Mouse (Mus musculus) granulocyte monocyte progenitor cell, adult 5-6 weeks (primary cell): ENCODE data around the gene E030018B13Rik. TPM values are rescaled to one million over a fixed set of nuclear protein-coding genes. Genes with fewer than 3 reads are reported as not detected.

Experiments
- ATAC-seq: replicated peaks from 2 replicates; pipeline ENCODE4 v1.8.0; 2016; ENCODE audit warnings: mild to moderate bottlenecking, moderate TSS enrichment, inconsistent platforms; ENCODE audit not compliant: poor library complexity, severe bottlenecking
- total RNA-seq, 2 experiments: library from RNA; stranded (forward) in 1 of 2; stranded (reverse) in 1 of 2; fragments of 200-712, 200-1000 nt in 1 of 2; fragments of >200 nt in 1 of 2; fragmentation: Nextera tagmentation in 1 of 2; gene quantifications; 2 replicates each; pipeline ENCODE4 v1.2.3; 2014 to 2017

The E030018B13Rik gene
- total RNA-seq, 2 experiments from 2014 or later = not detected

GRCm38 (mm10) chr7:63936188-63936985 is 19.7 kb downstream of the E030018B13Rik start:
- peak; percentile 20 for ATAC-seq

GRCm38 (mm10) chr7:63936986-63937235 is 20.3 kb downstream of the E030018B13Rik start:
- no peak for ATAC-seq

DNA sequence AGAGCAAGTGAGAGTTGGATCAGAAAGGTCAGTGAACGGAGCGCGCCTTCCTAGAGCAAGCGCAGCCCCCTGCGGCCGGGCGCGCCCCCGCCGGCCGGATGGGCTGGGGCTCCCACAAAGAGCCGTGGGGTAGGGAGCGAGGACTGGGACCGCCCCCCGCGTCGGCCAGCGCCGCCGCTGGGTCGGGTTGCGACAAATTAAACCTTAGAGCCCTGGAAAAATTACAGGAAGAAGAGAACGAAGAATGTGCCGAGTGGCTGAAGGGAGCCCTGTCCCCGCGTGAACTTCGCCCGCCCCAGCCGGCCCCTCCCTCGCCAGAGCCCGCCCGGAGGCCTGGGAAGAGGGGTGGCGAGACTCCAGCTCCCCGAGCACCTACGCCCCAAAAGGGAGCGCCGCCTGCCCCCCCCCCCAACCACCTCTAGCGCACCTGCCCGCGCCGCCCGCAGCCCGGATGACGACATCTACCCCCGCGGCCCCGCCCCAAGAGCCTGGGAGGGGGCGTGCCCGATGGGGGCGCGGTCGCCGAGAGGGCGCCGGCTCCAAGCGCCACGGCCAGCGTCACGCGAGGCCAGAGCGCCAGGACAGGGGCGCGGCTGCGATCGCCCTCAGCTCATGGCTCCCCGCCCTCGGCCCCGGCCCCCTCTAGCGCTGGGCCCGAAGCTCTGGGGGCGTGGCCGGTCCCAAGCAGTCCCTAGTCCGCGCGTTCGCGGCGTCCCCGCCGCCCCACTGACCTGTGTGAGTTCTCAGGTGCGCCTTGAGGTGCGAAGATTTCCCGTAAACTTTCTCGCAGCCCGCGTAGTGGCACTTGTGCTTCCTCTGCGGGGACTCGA is 20.8 kb downstream of the E030018B13Rik start:
- ATAC-seq = peak; percentile 16

GRCm38 (mm10) chr7:63938066-63938913 is 21.6 kb downstream of the E030018B13Rik start:
- ATAC-seq = no peak; the same call in 1 of the 2 replicates

DNA sequence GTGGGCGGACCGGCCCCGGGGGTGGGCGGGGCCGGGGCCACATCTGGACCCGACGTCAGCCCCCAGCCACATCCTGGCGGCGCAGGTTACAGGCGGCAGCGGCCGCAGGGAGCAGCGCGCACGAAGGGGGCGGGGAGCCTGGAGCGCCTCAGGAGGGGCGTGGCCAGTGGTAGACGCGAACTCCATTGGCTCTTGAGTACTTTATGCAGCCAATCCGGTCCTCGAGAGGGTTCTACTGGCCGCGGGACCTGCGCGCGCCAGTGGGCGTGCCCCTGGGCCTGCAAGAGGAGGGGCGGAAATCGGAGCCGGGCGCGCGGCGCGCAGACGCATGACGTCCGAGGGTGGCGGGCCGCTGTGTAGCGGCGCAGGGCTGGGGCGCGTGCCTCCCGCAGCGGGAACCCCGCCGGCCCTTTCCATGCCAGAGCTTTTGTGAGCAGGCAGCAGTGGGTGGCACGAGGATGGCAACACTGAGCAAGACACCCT is 22.3 kb downstream of the E030018B13Rik start, which contains the start of gene Klf13:
Gene Klf13 (minus strand): TSS at position 2 of the 483 bp plus-strand sequence.
- ATAC-seq = peak; percentile 43

DNA sequence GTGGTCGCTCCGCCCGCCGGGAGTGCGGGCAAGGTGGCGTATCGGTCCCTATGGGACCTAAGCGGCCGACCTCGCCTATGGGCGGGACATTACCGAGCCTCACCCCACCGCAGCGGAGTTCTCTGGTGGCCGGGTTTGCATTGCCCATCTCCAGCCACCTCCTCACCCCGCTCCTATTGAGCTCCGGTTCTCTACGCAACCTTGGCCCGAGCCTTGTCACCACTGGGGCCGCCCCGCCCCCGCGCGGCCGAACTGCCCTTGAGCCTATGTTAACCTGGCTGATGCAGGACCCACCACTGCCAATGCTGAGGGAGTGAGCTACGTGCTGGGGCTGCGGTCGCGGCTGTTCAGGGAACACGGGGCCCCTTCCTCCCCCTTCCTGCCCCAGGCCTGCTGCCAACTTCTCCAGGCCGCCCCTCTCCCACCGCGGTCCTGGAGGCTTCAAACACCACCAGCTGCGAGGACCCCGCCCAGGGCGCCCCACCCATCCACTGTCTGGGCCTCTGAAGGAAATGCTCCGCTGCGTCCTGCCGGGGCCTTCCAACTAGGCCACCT is 22.8 kb downstream of the E030018B13Rik start:
- ATAC-seq = peak; percentile 18

GRCm38 (mm10) chr7:63940321-63940720 is 23.7 kb downstream of the E030018B13Rik start:
- 0 out of 2 replicates have a peak, but pooled peaks have one; percentile 1 for ATAC-seq

DNA sequence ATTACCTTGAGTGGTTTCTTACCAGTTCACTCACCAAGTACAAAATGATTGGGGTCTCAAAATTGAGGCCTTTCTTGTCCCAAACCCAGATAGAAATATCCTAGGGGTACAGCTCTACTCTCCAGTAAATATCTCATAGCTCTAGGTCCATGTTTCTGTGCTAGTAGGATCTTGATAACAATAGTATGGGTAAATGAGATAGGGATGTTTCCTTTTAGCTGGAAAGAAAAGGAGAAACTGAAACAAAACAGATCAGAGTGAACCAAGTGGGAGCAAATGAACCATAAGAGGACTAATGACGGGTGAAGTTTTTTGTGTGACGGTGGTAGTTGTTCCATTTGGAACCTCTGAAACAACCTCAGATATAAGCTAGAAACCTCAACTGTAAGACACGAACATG is 24.4 kb downstream of the E030018B13Rik start:
- ATAC-seq = no peak

DNA sequence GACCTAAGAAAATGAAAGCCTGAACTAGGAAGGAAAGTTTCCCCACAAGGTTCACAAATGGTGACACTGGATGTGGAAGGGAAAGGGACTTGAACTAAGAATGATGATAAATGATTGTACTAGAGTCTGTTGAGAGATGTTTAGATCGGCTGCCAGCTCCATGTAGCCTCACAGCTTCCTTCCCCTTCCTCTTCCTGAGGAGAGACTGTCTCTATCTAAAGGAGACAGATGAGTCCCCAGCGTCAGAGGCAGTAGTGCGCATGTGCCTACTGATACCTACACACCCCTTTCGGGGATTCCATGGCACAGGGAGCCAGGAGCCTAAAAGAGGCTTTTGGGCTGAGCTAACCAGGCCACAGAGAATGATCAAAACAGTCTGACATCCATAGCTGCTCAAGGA is 24.8 kb downstream of the E030018B13Rik start:
- no peak for ATAC-seq

DNA sequence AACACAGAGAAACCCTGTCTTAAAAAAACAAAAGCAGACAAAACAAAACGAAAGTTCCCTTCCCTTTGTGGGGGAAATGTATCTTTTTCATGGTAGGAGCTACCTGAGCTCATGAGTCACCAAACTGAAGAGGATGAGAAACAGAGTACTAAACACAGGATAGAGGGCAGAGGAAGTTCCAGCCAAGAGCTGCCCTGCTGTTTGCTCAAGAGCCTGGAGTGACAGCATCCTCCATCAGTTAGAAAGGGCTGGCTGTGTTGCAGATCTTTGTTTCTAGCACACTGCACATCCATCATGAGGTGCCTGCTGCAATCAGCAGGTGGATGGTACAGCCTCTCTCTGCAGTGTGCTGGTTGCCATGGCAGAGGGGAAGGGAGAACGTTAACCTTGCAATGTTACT is 27.3 kb downstream of the E030018B13Rik start:
- ATAC-seq = no peak

DNA sequence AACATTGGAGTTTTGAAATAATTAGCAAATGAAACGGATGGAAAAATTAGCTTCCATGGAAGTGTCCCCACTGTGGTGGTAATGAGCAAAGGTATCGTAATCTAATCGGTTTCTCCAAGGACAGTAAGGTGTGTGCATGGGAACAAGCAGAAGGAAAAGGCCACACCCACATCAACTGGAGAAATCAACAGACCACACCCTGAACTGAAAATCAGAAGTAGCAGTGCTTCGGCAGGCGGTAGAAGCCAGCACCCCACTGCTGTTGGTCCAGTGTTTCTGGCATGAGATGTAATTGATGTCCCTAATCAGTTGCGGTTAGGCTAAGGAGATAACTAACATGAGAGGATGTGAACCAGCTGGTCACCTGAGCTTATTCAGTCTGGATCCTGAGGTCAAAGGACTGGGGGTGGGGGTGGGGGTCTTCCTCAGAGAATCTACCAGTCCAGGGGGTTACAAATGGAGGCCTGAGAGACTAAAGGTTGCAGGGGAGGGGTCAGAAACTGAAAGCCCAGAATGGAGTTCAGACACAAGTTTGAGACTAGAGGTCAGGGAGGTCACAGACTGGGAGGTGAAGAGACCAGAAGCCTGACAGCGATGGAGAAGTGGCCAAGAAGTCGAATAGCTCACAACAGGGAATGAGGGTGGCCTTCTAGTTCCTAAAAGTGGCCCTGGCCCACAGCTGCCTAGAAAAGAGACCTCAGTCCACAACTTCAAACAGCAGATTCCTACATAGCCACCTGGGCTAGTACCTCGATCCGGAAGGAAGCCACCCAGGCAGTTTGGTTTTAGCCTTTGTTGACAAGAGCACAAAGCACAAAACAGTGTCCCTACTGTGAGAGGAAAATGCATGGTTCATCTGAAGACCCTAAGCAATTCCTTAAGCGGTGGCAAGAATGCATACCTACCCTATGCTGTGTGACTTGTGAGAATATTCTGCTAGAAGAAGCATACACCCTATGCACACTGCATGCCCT is 31.1 kb downstream of the E030018B13Rik start:
- ATAC-seq = no peak

DNA sequence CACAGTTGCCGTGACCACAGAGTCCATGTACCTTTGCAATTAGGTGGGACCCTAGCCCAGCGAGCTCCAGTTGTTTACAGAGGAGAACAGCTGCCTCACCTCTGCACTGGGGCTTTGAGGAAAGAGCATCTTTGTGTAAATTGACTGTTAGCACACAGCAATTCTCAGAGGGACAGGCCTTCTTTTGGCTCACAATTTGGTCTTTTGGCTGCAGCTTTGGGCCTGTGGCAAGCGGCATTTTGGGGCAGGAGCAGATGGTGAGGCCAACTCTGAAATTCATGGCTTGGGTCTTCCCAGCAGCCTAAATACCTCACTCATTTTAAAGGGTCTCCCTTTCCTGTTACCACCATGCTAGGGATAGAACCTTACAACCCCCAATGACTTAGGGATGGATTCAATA is 32.5 kb downstream of the E030018B13Rik start:
- ATAC-seq = no peak

- ATAC-seq = no peak
Measured at GRCm38 (mm10) chr7:63950931-63951607, 34.4 kb downstream of the E030018B13Rik start.

- ATAC-seq = peak; percentile 23; the same call in 1 of the 2 replicates
Measured at GRCm38 (mm10) chr7:63952077-63952898, 35.6 kb downstream of the E030018B13Rik start.

GRCm38 (mm10) chr7:63955440-63955839 is 38.8 kb downstream of the E030018B13Rik start:
- ATAC-seq = no peak

GRCm38 (mm10) chr7:63956138-63956823 is 39.6 kb downstream of the E030018B13Rik start:
- ATAC-seq = no peak
